Mouse (Mus musculus) ES-Bruce4 (cell line): ENCODE measurements at regions not wholly inside any gene's neighbourhood (a gene's known extent, or its start where the extent isn't known, plus 50 kb on each side); places are given as distances from the start of the nearest gene placed in this dataset.

Experiments used
- H3K27ac ChIP-seq: 2 replicates; pipeline ENCODE4 v1.5.1; 2012; ENCODE audit warnings: low read length, inconsistent platforms; ENCODE audit not compliant: insufficient read depth
- H3K27me3 ChIP-seq: 2 replicates; pipeline ENCODE4 v1.6.1; 2012; ENCODE audit warnings: mild to moderate bottlenecking, low read length, inconsistent platforms; ENCODE audit not compliant: control insufficient read depth, poor library complexity, insufficient read depth, severe bottlenecking
- H3K36me3 ChIP-seq: 2 replicates; pipeline ENCODE4 v1.6.1; 2012; ENCODE audit warnings: inconsistent platforms, mild to moderate bottlenecking, low read length, moderate library complexity; ENCODE audit not compliant: control insufficient read depth, poor library complexity, insufficient read depth, severe bottlenecking
- H3K4me1 ChIP-seq: one replicate; pipeline ENCODE4 v1.8.1; 2011; ENCODE audit warnings: low read length; ENCODE audit not compliant: control insufficient read depth, insufficient read depth
- H3K4me3 ChIP-seq: 2 replicates; pipeline ENCODE4 v1.5.1; 2011; ENCODE audit warnings: low read depth, mild to moderate bottlenecking, low read length
- H3K9ac ChIP-seq: 2 replicates; pipeline ENCODE4 v1.6.1; 2012; ENCODE audit warnings: low read depth, mild to moderate bottlenecking, inconsistent platforms; ENCODE audit not compliant: poor library complexity, severe bottlenecking
- H3K9me3 ChIP-seq: replicated peaks from 2 replicates; pipeline ENCODE4 v1.6.1; 2012; ENCODE audit warnings: mild to moderate bottlenecking, low read length, inconsistent platforms; ENCODE audit not compliant: control insufficient read depth, poor library complexity, insufficient read depth, severe bottlenecking
- CTCF ChIP-seq: IDR thresholded peaks from one replicate; pipeline ENCODE4 v1.8.1; 2011; ENCODE audit warnings: low read depth, low read length
- EP300 ChIP-seq: IDR thresholded peaks from 2 replicates; pipeline ENCODE4 v1.6.1; 2011; ENCODE audit warnings: low read depth, low read length; ENCODE audit not compliant: insufficient read depth
- POLR2A ChIP-seq: IDR thresholded peaks from one replicate; pipeline ENCODE4 v1.8.1; 2011; ENCODE audit warnings: low read length; ENCODE audit not compliant: insufficient read depth

DNA sequence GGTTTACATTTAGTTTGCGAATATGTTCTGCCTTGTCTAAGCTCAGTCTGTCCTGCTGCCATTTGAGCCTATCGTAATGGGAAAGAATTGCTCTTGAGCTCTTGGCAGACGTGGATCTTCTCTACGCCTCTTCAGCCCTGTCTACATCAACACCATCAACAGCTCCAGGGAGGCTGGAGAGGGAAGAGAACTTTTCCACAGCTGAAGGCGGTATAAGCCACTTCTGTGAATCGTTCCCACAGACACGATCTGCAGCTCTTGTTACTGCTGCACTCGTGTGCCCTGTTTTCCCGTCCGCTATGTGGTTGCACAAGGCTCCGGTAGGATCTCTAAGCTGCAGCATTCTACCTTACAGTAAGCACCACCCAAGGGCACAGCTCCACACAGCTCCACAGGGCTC, 128.5 kb upstream of the Cadm1 start:
- Histone ChIP-seq H3K4me1 (no peaks in the 10 kb centered on the region), H3K36me3 (no peaks in the 10 kb centered on the region), H3K4me3 (no peak overlapping the region), H3K9ac (no peak overlapping the region), H3K27ac (no peak overlapping the region), H3K9me3 (no peaks in the 10 kb centered on the region), H3K27me3 (no peaks in the 10 kb centered on the region)
- no peak for TF ChIP-seq EP300
- no peak for TF ChIP-seq CTCF
- TF ChIP-seq POLR2A = no peak

DNA sequence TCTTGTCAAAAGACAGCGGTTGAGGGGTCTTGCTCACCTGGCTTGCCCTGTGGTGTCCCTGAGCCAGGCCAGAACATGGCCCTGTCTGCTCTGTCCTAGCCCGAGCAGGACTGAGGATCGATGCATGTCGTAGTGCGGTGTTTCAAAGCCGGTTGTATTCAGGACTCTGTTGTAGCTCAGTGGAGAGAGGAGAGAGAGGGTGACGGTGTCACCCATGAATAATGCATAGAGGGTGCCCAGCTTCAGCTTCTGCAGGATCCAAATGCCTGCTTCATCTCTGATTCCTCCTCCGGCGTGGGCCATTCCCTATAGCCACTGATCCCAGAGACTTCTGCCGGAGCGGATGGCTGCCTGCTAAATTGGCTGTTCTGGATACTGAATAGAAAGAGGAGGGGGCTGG, 126.7 kb upstream of the Cadm1 start:
- no peak for TF ChIP-seq POLR2A
- no peak for TF ChIP-seq EP300
- TF ChIP-seq CTCF = no peak
- H3K4me1 ChIP-seq = no peaks in the 10 kb centered on the region
- no peaks in the 10 kb centered on the region for H3K27me3 ChIP-seq

DNA sequence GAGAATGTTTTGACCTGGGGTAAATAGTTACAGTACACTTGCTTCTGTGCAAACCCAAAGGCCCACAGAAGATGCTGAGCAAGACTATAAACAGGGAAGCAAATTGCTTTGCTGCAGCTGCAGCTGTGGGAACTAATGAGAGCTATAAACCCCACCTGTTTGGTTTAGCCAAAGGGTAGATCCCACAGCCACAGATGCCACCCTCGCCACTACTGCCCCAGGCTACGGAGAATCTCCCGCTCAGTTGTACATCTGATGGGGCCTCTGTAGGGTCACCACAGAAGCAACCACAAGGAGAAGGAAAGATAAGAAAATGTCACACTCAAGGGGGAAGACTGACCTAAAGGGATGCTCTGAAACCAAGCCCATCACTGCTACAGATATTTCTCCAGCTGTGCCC, 125.2 kb upstream of the Cadm1 start:
- Histone ChIP-seq H3K27ac (no peak overlapping the region), H3K4me3 (no peak overlapping the region), H3K27me3 (no peaks in the 10 kb centered on the region), H3K4me1 (no peaks in the 10 kb centered on the region), H3K9me3 (no peaks in the 10 kb centered on the region), H3K36me3 (no peaks in the 10 kb centered on the region), H3K9ac (no peak overlapping the region)
- TF ChIP-seq EP300 = no peak
- no peak for TF ChIP-seq POLR2A
- no peak for TF ChIP-seq CTCF

More for the DNA sequence above, 126.7 kb upstream of the Cadm1 start:
- Histone ChIP-seq H3K9ac (no peak overlapping the region), H3K36me3 (no peaks in the 10 kb centered on the region), H3K27ac (no peak overlapping the region), H3K9me3 (no peaks in the 10 kb centered on the region), H3K4me3 (no peak overlapping the region)

DNA sequence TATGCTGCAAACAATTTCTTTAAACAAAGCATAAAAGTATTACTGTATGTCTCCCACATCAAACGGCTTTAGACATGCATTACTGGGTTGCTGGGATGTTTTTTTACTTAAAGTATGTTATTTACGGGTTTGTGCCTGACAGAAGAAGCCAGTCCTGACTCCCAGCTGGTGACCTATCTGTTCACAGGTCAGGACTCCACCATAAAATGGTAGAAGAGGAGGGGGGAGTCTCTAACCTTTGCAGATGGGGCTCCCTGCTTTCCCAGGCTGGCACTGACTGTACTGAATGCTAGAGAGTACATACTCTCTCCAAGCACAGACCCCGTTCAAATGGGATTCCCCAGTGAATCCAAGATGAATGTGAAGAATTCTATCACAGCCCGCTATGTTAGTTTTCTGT, 124.4 kb upstream of the Cadm1 start:
- Histone ChIP-seq H3K36me3 (no peaks in the 10 kb centered on the region), H3K27ac (no peak overlapping the region), H3K9me3 (no peaks in the 10 kb centered on the region), H3K4me3 (no peak overlapping the region), H3K9ac (no peak overlapping the region), H3K4me1 (no peaks in the 10 kb centered on the region), H3K27me3 (no peaks in the 10 kb centered on the region)
- TF ChIP-seq CTCF (no peak), EP300 (no peak), POLR2A (no peak)

DNA sequence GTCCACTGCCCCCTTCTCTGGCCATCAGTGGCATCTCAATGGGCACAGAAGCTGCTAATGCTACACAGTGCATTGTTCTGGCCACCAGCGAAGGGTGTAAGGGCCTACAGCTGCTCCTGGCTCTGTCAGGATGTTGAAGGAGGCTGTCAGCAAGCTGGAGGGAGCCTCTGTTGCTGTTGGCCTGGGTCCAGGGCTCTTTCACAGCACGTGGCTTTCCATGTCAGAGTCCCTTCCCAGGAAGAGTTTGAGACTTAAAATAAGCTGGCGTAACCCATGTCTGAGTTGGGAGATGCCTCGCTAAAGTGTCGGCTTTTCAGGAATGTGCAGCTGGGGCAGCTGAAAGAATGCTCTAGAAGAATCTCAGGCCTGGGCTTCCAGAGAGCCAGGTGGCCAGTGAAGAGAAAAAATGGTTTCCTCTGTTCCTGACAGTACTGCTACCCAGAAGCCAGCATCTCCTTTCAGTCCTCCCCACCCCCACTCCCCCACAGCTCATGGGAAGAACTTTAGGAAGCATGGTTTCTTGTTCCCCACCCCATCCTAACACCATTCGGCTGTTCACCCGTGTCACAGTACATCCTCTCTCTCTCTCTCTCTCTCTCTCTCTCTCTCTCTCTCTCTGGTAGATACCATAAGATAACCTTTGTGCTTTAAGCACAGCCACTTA, 122.8 kb upstream of the Cadm1 start:
- Histone ChIP-seq H3K27me3 (no peaks in the 10 kb centered on the region), H3K4me3 (no peak overlapping the region), H3K36me3 (no peaks in the 10 kb centered on the region), H3K27ac (no peak overlapping the region), H3K9me3 (no peaks in the 10 kb centered on the region), H3K4me1 (no peaks in the 10 kb centered on the region), H3K9ac (no peak overlapping the region)
- no peak for TF ChIP-seq CTCF
- no peak for TF ChIP-seq EP300
- TF ChIP-seq POLR2A = no peak

DNA sequence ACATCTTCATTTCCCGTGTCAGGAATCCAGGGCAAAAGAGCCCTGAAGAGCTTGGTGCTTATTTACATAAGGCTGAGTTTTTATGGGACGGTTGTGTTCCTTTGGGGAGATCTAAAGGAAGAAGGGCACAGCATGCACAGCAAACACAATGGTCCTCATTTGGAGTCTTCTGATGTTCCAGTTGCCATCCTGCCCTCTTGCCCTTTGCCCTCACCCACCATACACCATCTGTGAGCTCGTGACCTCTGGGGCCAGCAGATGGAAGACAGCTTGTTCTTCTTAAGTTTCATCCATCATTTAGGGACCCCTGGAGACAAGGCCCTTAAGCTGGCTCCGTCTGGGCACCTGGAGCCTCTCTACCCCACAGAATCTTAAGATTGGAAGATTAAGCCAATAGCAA, 121.9 kb upstream of the Cadm1 start:
- no peak overlapping the region for H3K9ac ChIP-seq
- H3K4me3 ChIP-seq = no peak overlapping the region
- H3K27me3 ChIP-seq = no peaks in the 10 kb centered on the region
- no peaks in the 10 kb centered on the region for H3K36me3 ChIP-seq
- no peak overlapping the region for H3K27ac ChIP-seq
- no peak for TF ChIP-seq EP300
- no peak for TF ChIP-seq CTCF
- TF ChIP-seq POLR2A = no peak
- no peaks in the 10 kb centered on the region for H3K9me3 ChIP-seq
- no peaks in the 10 kb centered on the region for H3K4me1 ChIP-seq

DNA sequence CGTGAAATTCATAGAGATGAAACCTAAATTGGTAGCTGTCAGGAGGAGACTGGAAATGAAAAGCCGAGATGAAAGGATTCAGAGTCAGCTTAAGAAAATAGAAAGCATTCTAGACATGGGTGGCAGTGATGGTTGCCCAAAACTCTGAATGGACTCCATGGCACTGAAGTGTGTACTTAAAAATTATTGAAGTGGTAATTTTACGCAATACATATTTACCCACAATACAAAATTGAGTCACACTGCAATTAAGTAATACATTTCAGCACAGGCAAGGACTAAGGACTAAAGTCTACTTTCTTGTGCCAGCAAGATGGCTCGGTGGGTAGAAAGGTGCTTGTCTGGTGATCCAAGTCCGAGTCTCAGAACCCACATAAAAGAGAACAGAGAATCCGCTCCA, 120.4 kb upstream of the Cadm1 start:
- TF ChIP-seq EP300 (no peak), CTCF (no peak), POLR2A (no peak)
- Histone ChIP-seq H3K27me3 (no peaks in the 10 kb centered on the region), H3K4me1 (no peaks in the 10 kb centered on the region)

More for the DNA sequence above, 120.4 kb upstream of the Cadm1 start:
- H3K27ac ChIP-seq = no peak overlapping the region
- H3K9me3 ChIP-seq = no peaks in the 10 kb centered on the region
- no peak overlapping the region for H3K9ac ChIP-seq
- H3K4me3 ChIP-seq = no peak overlapping the region
- H3K36me3 ChIP-seq = no peaks in the 10 kb centered on the region
